Mouse (Mus musculus) G1E (cell line): ENCODE measurements around the gene Dach1. TPM values are rescaled to one million over a fixed set of nuclear protein-coding genes. Genes with fewer than 3 reads are reported as not detected.

Source experiments
- ATAC-seq: 2 replicates; pipeline ENCODE4 v1.8.0; 2016; ENCODE audit warnings: mild to moderate bottlenecking; ENCODE audit not compliant: insufficient number of reproducible peaks, poor library complexity, low FRiP score, severe bottlenecking; ENCODE audit errors: extremely low read depth
- DNase-seq: peaks from one replicate; pipeline ENCODE4 v3.0.0; 2012; ENCODE audit warnings: low spot score
- H3K27me3 ChIP-seq: 2 replicates; pipeline ENCODE4 v1.6.1; 2012; ENCODE audit warnings: mild to moderate bottlenecking, low read length, inconsistent platforms; ENCODE audit not compliant: insufficient read depth
- H3K36me3 ChIP-seq: replicated peaks from 2 replicates; pipeline ENCODE3; 2012; ENCODE audit warnings: mild to moderate bottlenecking, inconsistent platforms
- H3K4me1 ChIP-seq: 2 replicates; pipeline ENCODE4 v1.6.1; 2012; ENCODE audit warnings: low read depth, low read length, inconsistent platforms, mixed read lengths; ENCODE audit not compliant: insufficient read depth
- H3K4me3 ChIP-seq: 2 replicates; pipeline ENCODE4 v1.5.1; 2012; ENCODE audit warnings: low read depth, mild to moderate bottlenecking, inconsistent platforms, low read length, moderate library complexity, mixed read lengths
- H3K9me3 ChIP-seq: replicated peaks from 2 replicates; pipeline ENCODE4 v1.6.1; 2012; ENCODE audit warnings: inconsistent platforms
- CTCF ChIP-seq: IDR thresholded peaks from 2 replicates; pipeline ENCODE4 v1.5.1; 2012; ENCODE audit warnings: low read depth, low read length, inconsistent platforms, mixed read lengths
- GATA1 ChIP-seq: IDR thresholded peaks from 2 replicates; pipeline ENCODE4 v1.6.1; 2012; ENCODE audit warnings: borderline replicate concordance, low read length, inconsistent platforms, mixed read lengths
- GATA2 ChIP-seq: IDR thresholded peaks from 2 replicates; pipeline ENCODE4 v1.6.1; 2012; ENCODE audit warnings: low read depth, low read length, inconsistent platforms, borderline replicate concordance
- POLR2AphosphoS5 ChIP-seq: IDR thresholded peaks from 2 replicates; pipeline ENCODE4 v1.6.1; 2012; ENCODE audit warnings: low read depth, low read length, inconsistent platforms; ENCODE audit not compliant: insufficient replicate concordance
- TAL1 ChIP-seq: conservative IDR thresholded peaks from 2 replicates; pipeline ENCODE4 v1.6.1; 2012; ENCODE audit warnings: low read depth, low read length, inconsistent platforms, mixed read lengths
- polyA plus RNA-seq: library from polyadenylated mRNA; stranded (reverse); fragments of >175 nt; gene quantifications from 2 replicates; pipeline ENCODE4 v1.2.3, GENCODE M21; 2012
- total RNA-seq, 2 experiments: library from RNA; stranded (forward) in 1 of 2; stranded (reverse) in 1 of 2; fragments of 200-1000 nt in 1 of 2; fragments of >200 nt in 1 of 2; fragmentation: Nextera tagmentation in 1 of 2; gene quantifications; 2 replicates each; pipeline ENCODE4 v1.2.3; 2014 to 2017

The Dach1 gene
- total and polyA plus RNA-seq, 3 experiments = 0.05 TPM; not detected in 2

DNA sequence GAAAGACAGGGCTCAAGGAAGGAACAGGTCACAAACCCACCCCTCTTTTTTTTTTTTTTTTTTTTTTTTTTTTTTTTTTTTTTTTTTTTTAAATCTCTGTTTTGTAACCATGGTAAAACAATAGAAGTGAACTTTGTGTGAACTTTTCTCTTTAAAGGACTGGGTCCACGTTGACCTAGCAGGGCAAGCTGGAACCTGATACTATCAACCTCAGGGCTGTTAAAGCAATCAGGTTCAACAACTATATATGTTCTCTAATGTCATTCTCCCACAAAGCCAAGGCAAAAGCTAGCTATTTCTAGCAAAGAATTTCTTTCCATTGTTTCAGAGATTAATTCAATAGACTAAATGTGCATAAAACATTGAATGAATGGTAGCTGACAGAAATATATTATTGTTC is 134.3 kb downstream of the Dach1 start:
- DNase-seq = no peak
- no peak for ATAC-seq
- Histone ChIP-seq H3K27me3 (no peaks in the 10 kb centered on the region), H3K36me3 (no peaks in the 10 kb centered on the region), H3K4me3 (no peak overlapping the region), H3K9me3 (peaks cover 4% of the 10 kb centered on the region; the same call in 1 of the 2 replicates), H3K4me1 (no peaks in the 10 kb centered on the region)
- no peak for TF ChIP-seq TAL1
- no peak for TF ChIP-seq CTCF
- TF ChIP-seq POLR2AphosphoS5 = no peak
- no peak for TF ChIP-seq GATA2
- TF ChIP-seq GATA1 = no peak

GRCm38 (mm10) chr14:98023540-98023939 is 146.0 kb downstream of the Dach1 start:
- no peaks in the 10 kb centered on the region for H3K4me1 ChIP-seq
- TF ChIP-seq POLR2AphosphoS5 (no peak), GATA1 (no peak), CTCF (no peak), GATA2 (no peak), TAL1 (no peak)
- no peaks in the 10 kb centered on the region for H3K9me3 ChIP-seq
- no peak for ATAC-seq
- DNase-seq = no peak
- H3K36me3 ChIP-seq = no peaks in the 10 kb centered on the region
- no peak overlapping the region for H3K4me3 ChIP-seq
- H3K27me3 ChIP-seq = no peaks in the 10 kb centered on the region

GRCm38 (mm10) chr14:98014053-98014452 is 155.5 kb downstream of the Dach1 start:
- Histone ChIP-seq H3K4me3 (no peak overlapping the region), H3K27me3 (no peaks in the 10 kb centered on the region), H3K9me3 (0 out of 2 replicates have a peak, but pooled peaks cover 2% of the 10 kb centered on the region), H3K4me1 (no peaks in the 10 kb centered on the region), H3K36me3 (no peaks in the 10 kb centered on the region)
- ATAC-seq (no peak), DNase-seq (no peak)
- TF ChIP-seq TAL1 = no peak
- no peak for TF ChIP-seq CTCF
- no peak for TF ChIP-seq GATA2
- TF ChIP-seq GATA1 = no peak
- no peak for TF ChIP-seq POLR2AphosphoS5

DNA sequence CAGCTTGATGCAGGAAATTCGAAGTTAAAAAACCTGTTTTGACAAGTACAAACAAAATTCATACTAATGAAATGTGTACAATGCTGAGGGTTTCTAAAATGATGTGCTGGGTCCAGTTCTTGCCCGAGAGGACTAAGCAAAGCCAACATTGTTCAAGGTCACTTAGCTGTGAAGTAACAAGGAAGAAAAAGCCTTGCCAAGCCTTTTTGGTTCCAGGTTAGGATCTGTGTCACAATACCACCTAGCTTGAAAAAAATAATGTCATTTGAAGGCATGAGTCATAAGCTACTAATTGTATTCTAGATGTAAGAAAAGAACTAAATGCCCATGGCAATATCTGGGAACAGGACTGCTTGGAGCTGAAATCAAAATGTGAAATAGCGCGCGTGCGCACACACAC is 161.1 kb downstream of the Dach1 start:
- DNase-seq = no peak
- 0 out of 2 replicates have a peak, but pooled peaks cover 2% of the 10 kb centered on the region for H3K9me3 ChIP-seq
- no peak overlapping the region for H3K4me3 ChIP-seq
- H3K4me1 ChIP-seq = no peaks in the 10 kb centered on the region
- no peaks in the 10 kb centered on the region for H3K36me3 ChIP-seq
- no peak for ATAC-seq
- no peak for TF ChIP-seq TAL1
- TF ChIP-seq GATA1 = no peak
- no peak for TF ChIP-seq GATA2
- TF ChIP-seq CTCF = no peak
- no peak for TF ChIP-seq POLR2AphosphoS5
- H3K27me3 ChIP-seq = no peaks in the 10 kb centered on the region

GRCm38 (mm10) chr14:98002021-98002680 is 167.4 kb downstream of the Dach1 start:
- H3K27me3 ChIP-seq = no peaks in the 10 kb centered on the region
- H3K4me3 ChIP-seq = no peak overlapping the region
- no peak for TF ChIP-seq GATA2
- no peak for TF ChIP-seq TAL1
- no peak for TF ChIP-seq GATA1
- no peak for TF ChIP-seq POLR2AphosphoS5
- H3K36me3 ChIP-seq = no peaks in the 10 kb centered on the region
- H3K9me3 ChIP-seq = no peaks in the 10 kb centered on the region
- ATAC-seq (no peak), DNase-seq (no peak)
- H3K4me1 ChIP-seq = no peaks in the 10 kb centered on the region

- H3K4me1 ChIP-seq = no peaks in the 10 kb centered on the region
- H3K4me3 ChIP-seq = no peak overlapping the region
- DNase-seq = no peak
- H3K36me3 ChIP-seq = no peaks in the 10 kb centered on the region
- no peaks in the 10 kb centered on the region for H3K9me3 ChIP-seq
- H3K27me3 ChIP-seq = no peaks in the 10 kb centered on the region
- ATAC-seq = no peak
- TF ChIP-seq GATA1 (no peak), CTCF (no peak), TAL1 (no peak)
Measured at GRCm38 (mm10) chr14:97998584-97998983, 171.0 kb downstream of the Dach1 start.

- no peaks in the 10 kb centered on the region for H3K9me3 ChIP-seq
- H3K36me3 ChIP-seq = no peaks in the 10 kb centered on the region
- DNase-seq = no peak
- TF ChIP-seq TAL1 = no peak
- no peak for TF ChIP-seq GATA1
- no peak for TF ChIP-seq CTCF
- no peak for TF ChIP-seq GATA2
- TF ChIP-seq POLR2AphosphoS5 = no peak
- no peak for ATAC-seq
- no peak overlapping the region for H3K4me3 ChIP-seq
- no peaks in the 10 kb centered on the region for H3K27me3 ChIP-seq
- no peaks in the 10 kb centered on the region for H3K4me1 ChIP-seq
Measured at GRCm38 (mm10) chr14:97983251-97983650, 186.3 kb downstream of the Dach1 start.
